Mouse (Mus musculus): Measurements from ENCODE around the gene Sgms1. TPM values are rescaled to one million over a fixed set of nuclear protein-coding genes. Genes with fewer than 3 reads are reported as not detected.
A peak's percentile ranks its signal among the peaks of the same experiment; 100 is the strongest.

Sgms1 gene
- polyA plus RNA-seq (2015; fragmentation: Nextera tagmentation; extraction: Ambion mirVana), result 21.5 and 22.3 TPM in 2 replicates

GRCm38 (mm10) chr19:32389001-32389871 is at the start of gene Sgms1:
Sgms1 (minus strand) TSS chr19:32389714.
- peak within 1 kb of the TSS; percentile 96 for H3K9ac ChIP-seq
- no peaks in the 10 kb centered on the region for H3K27me3 ChIP-seq (replicated peaks)
- peaks cover 22% of the 10 kb centered on the region for H3K4me1 ChIP-seq
- peak; percentile 96 for ATAC-seq (replicated peaks)
- peak within 1 kb of the TSS; percentile 98 for H3K4me3 ChIP-seq
- no peaks in the 10 kb centered on the region for H3K36me3 ChIP-seq (replicated peaks)
- WGBS, result 2% methylated on average over 67 of the region's 68 CpGs
- peak within 1 kb of the TSS; percentile 98 for H3K27ac ChIP-seq
- no peaks in the 10 kb centered on the region for H3K9me3 ChIP-seq
- peak within 1 kb of the TSS; percentile 88 for H3K4me2 ChIP-seq

GRCm38 (mm10) chr19:32425856-32426255 is 36.3 kb upstream of the Sgms1 start:
- 81% methylated on average over 3 of the region's 3 CpGs for WGBS
- no peaks in the 10 kb centered on the region for H3K27me3 ChIP-seq (replicated peaks)
- H3K4me3 ChIP-seq, result no peak overlapping the region
- ATAC-seq (replicated peaks), result no peak
- H3K4me2 ChIP-seq, result no peak overlapping the region
- H3K4me1 ChIP-seq, result no peaks in the 10 kb centered on the region
- no peak overlapping the region for H3K27ac ChIP-seq
- no peaks in the 10 kb centered on the region for H3K9me3 ChIP-seq
- H3K9ac ChIP-seq, result no peak overlapping the region
- no peaks in the 10 kb centered on the region for H3K36me3 ChIP-seq (replicated peaks)

GRCm38 (mm10) chr19:32424706-32425105 is 35.2 kb upstream of the Sgms1 start:
- no peak overlapping the region for H3K27ac ChIP-seq
- no peak overlapping the region for H3K4me3 ChIP-seq
- no peak overlapping the region for H3K9ac ChIP-seq
- H3K4me2 ChIP-seq, result no peak overlapping the region
- 83% methylated on average over 3 of the region's 3 CpGs for WGBS
- no peaks in the 10 kb centered on the region for H3K27me3 ChIP-seq (replicated peaks)
- H3K4me1 ChIP-seq, result no peaks in the 10 kb centered on the region
- no peak for ATAC-seq (replicated peaks)
- no peaks in the 10 kb centered on the region for H3K9me3 ChIP-seq
- H3K36me3 ChIP-seq (replicated peaks), result no peaks in the 10 kb centered on the region

GRCm38 (mm10) chr19:32419069-32419468 is 29.6 kb upstream of the Sgms1 start:
- H3K9me3 ChIP-seq, result no peaks in the 10 kb centered on the region
- H3K4me1 ChIP-seq, result no peaks in the 10 kb centered on the region
- H3K9ac ChIP-seq, result no peak overlapping the region
- 80% methylated on average over 3 of the region's 3 CpGs for WGBS
- H3K27ac ChIP-seq, result no peak overlapping the region
- ATAC-seq (replicated peaks), result no peak
- H3K27me3 ChIP-seq (replicated peaks), result no peaks in the 10 kb centered on the region
- H3K4me2 ChIP-seq, result no peak overlapping the region
- H3K36me3 ChIP-seq (replicated peaks), result no peaks in the 10 kb centered on the region
- H3K4me3 ChIP-seq, result no peak overlapping the region

- Histone ChIP-seq H3K9me3 (no peaks in the 10 kb centered on the region), H3K4me3 (no peak overlapping the region), H3K4me2 (no peak overlapping the region), H3K27me3 (replicated peaks) (no peaks in the 10 kb centered on the region), H3K27ac (no peak overlapping the region), H3K9ac (no peak overlapping the region), H3K36me3 (replicated peaks) (no peaks in the 10 kb centered on the region), H3K4me1 (no peaks in the 10 kb centered on the region)
- no peak for ATAC-seq (replicated peaks)
- 86% methylated on average over 7 of the region's 7 CpGs for WGBS
Observed at GRCm38 (mm10) chr19:32416692-32417317, 27.3 kb upstream of the Sgms1 start.

- H3K9me3 ChIP-seq, result no peaks in the 10 kb centered on the region
- H3K27me3 ChIP-seq (replicated peaks), result no peaks in the 10 kb centered on the region
- no peaks in the 10 kb centered on the region for H3K4me1 ChIP-seq
- H3K9ac ChIP-seq, result no peak overlapping the region
- no peak overlapping the region for H3K4me2 ChIP-seq
- no peak for ATAC-seq (replicated peaks)
- H3K4me3 ChIP-seq, result no peak overlapping the region
- H3K36me3 ChIP-seq (replicated peaks), result no peaks in the 10 kb centered on the region
- WGBS, result 70% methylated on average over 8 of the region's 8 CpGs
- no peak overlapping the region for H3K27ac ChIP-seq
Observed at GRCm38 (mm10) chr19:32409603-32410360, 20.3 kb upstream of the Sgms1 start.

GRCm38 (mm10) chr19:32406717-32407116 is 17.2 kb upstream of the Sgms1 start:
- Histone ChIP-seq H3K9ac (no peak overlapping the region), H3K36me3 (replicated peaks) (no peaks in the 10 kb centered on the region), H3K4me2 (no peak overlapping the region), H3K9me3 (no peaks in the 10 kb centered on the region), H3K27me3 (replicated peaks) (no peaks in the 10 kb centered on the region), H3K4me1 (no peaks in the 10 kb centered on the region), H3K4me3 (no peak overlapping the region), H3K27ac (no peak overlapping the region)
- WGBS, result 64% methylated on average over 7 of the region's 7 CpGs
- ATAC-seq (replicated peaks), result no peak

GRCm38 (mm10) chr19:32404386-32404785 is 14.9 kb upstream of the Sgms1 start:
- Histone ChIP-seq H3K9ac (no peak overlapping the region), H3K27me3 (replicated peaks) (no peaks in the 10 kb centered on the region), H3K4me1 (no peaks in the 10 kb centered on the region), H3K9me3 (no peaks in the 10 kb centered on the region), H3K27ac (no peak overlapping the region), H3K4me2 (no peak overlapping the region), H3K4me3 (no peak overlapping the region), H3K36me3 (replicated peaks) (no peaks in the 10 kb centered on the region)
- no peak for ATAC-seq (replicated peaks)
- 84% methylated on average over 5 of the region's 5 CpGs for WGBS

- 90% methylated on average over 5 of the region's 5 CpGs for WGBS
- no peak for ATAC-seq (replicated peaks)
- Histone ChIP-seq H3K27me3 (replicated peaks) (no peaks in the 10 kb centered on the region), H3K4me2 (no peak overlapping the region), H3K9ac (no peak overlapping the region), H3K4me1 (no peaks in the 10 kb centered on the region), H3K4me3 (no peak overlapping the region), H3K27ac (no peak overlapping the region), H3K9me3 (no peaks in the 10 kb centered on the region), H3K36me3 (replicated peaks) (no peaks in the 10 kb centered on the region)
Observed at GRCm38 (mm10) chr19:32403834-32404233, 14.3 kb upstream of the Sgms1 start.

GRCm38 (mm10) chr19:32398491-32398890 is 9.0 kb upstream of the Sgms1 start:
- Histone ChIP-seq H3K4me3 (no peak overlapping the region), H3K27ac (no peak overlapping the region), H3K9me3 (no peaks in the 10 kb centered on the region), H3K4me2 (no peak overlapping the region), H3K9ac (no peak overlapping the region), H3K4me1 (no peaks in the 10 kb centered on the region), H3K27me3 (replicated peaks) (no peaks in the 10 kb centered on the region), H3K36me3 (replicated peaks) (no peaks in the 10 kb centered on the region)
- 93% methylated on average over 5 of the region's 5 CpGs for WGBS
- ATAC-seq (replicated peaks), result no peak

GRCm38 (mm10) chr19:32396303-32396702 is 6.8 kb upstream of the Sgms1 start:
- 91% methylated on average over 6 of the region's 6 CpGs for WGBS
- Histone ChIP-seq H3K27ac (no peak overlapping the region), H3K4me3 (no peak overlapping the region), H3K9me3 (no peaks in the 10 kb centered on the region), H3K4me2 (no peak overlapping the region), H3K9ac (no peak overlapping the region), H3K27me3 (replicated peaks) (no peaks in the 10 kb centered on the region), H3K4me1 (no peaks in the 10 kb centered on the region), H3K36me3 (replicated peaks) (no peaks in the 10 kb centered on the region)
- ATAC-seq (replicated peaks), result no peak

GRCm38 (mm10) chr19:32394825-32395224 is 5.3 kb upstream of the Sgms1 start:
- H3K4me2 ChIP-seq, result no peak overlapping the region
- H3K4me1 ChIP-seq, result peaks cover 5% of the 10 kb centered on the region
- ATAC-seq (replicated peaks), result no peak
- no peak overlapping the region for H3K9ac ChIP-seq
- no peaks in the 10 kb centered on the region for H3K9me3 ChIP-seq
- H3K36me3 ChIP-seq (replicated peaks), result no peaks in the 10 kb centered on the region
- no peaks in the 10 kb centered on the region for H3K27me3 ChIP-seq (replicated peaks)
- 90% methylated on average over 13 of the region's 13 CpGs for WGBS
- H3K27ac ChIP-seq, result no peak overlapping the region
- H3K4me3 ChIP-seq, result no peak overlapping the region

Measured in midbrain, embryonic 15.5 days (tissue).